Mouse (Mus musculus): ENCODE measurements around the gene Gm12695.

Gm12695 gene

GRCm38 (mm10) chr4:96785086-96785485 is at the start of gene Gm12695:
Gene Gm12695 (minus strand): TSS chr4:96785186.
- no peak for DNase-seq (ENCODE audit: low spot score in 2 of 2)

- DNase-seq (ENCODE audit: low spot score in 2 of 2), result no peak
Observed at GRCm38 (mm10) chr4:96825540-96826045, 40.6 kb upstream of the Gm12695 start.

- no peak for DNase-seq (ENCODE audit: low spot score in 2 of 2)
Observed at GRCm38 (mm10) chr4:96806824-96807808, 22.1 kb upstream of the Gm12695 start.

- no peak for DNase-seq (ENCODE audit: low spot score in 2 of 2)
Observed at GRCm38 (mm10) chr4:96799380-96800157, 14.6 kb upstream of the Gm12695 start.

- no peak for DNase-seq (ENCODE audit: low spot score in 2 of 2)
Observed at GRCm38 (mm10) chr4:96797583-96797982, 12.6 kb upstream of the Gm12695 start.

GRCm38 (mm10) chr4:96791301-96791700 is 6.3 kb upstream of the Gm12695 start:
- DNase-seq (ENCODE audit: low spot score in 2 of 2), result no peak

- DNase-seq (ENCODE audit: low spot score in 2 of 2), result no peak
Observed at GRCm38 (mm10) chr4:96789905-96790304, 4.9 kb upstream of the Gm12695 start.

GRCm38 (mm10) chr4:96786610-96787009 is 1.6 kb upstream of the Gm12695 start:
- DNase-seq (ENCODE audit: low spot score in 2 of 2), result no peak

GRCm38 (mm10) chr4:96772966-96773566 is 11.9 kb downstream of the Gm12695 start:
- no peak for DNase-seq (ENCODE audit: low spot score in 2 of 2)

- DNase-seq (ENCODE audit: low spot score in 2 of 2), result no peak
Observed at GRCm38 (mm10) chr4:96766396-96766998, 18.5 kb downstream of the Gm12695 start.

- no peak for DNase-seq (ENCODE audit: low spot score in 2 of 2)
Observed at GRCm38 (mm10) chr4:96751953-96752352, 33.0 kb downstream of the Gm12695 start.

- no peak for DNase-seq (ENCODE audit: low spot score in 2 of 2)
Observed at GRCm38 (mm10) chr4:96740472-96740871, 44.5 kb downstream of the Gm12695 start.

- DNase-seq (ENCODE audit: low spot score in 2 of 2), result no peak
Observed at GRCm38 (mm10) chr4:96729256-96729655, 55.7 kb downstream of the Gm12695 start.

GRCm38 (mm10) chr4:96728211-96728610 is 56.8 kb downstream of the Gm12695 start:
- no peak for DNase-seq (ENCODE audit: low spot score in 2 of 2)

- DNase-seq (ENCODE audit: low spot score in 2 of 2), result no peak
Observed at GRCm38 (mm10) chr4:96725415-96726055, 59.5 kb downstream of the Gm12695 start.

- DNase-seq (ENCODE audit: low spot score in 2 of 2), result no peak
Observed at GRCm38 (mm10) chr4:96722301-96722700, 62.7 kb downstream of the Gm12695 start.

- DNase-seq (ENCODE audit: low spot score in 2 of 2), result no peak
Observed at GRCm38 (mm10) chr4:96718977-96719966, 65.7 kb downstream of the Gm12695 start.

- DNase-seq (ENCODE audit: low spot score in 2 of 2), result no peak
Observed at GRCm38 (mm10) chr4:96718503-96718902, 66.5 kb downstream of the Gm12695 start.

- DNase-seq (ENCODE audit: low spot score in 2 of 2), result peak in 1 of 2 experiments; percentile 23
Observed at GRCm38 (mm10) chr4:96705281-96705951, 79.6 kb downstream of the Gm12695 start.
